Mouse (Mus musculus) central nervous system, embryonic 14 days (tissue): Measurements from ENCODE around the gene Grm2. TPM values are rescaled to one million over a fixed set of nuclear protein-coding genes. Genes with fewer than 3 reads are reported as not detected.

ENCODE experiments used
- polyA plus RNA-seq: library from polyadenylated mRNA; depleted of rRNA; stranded (reverse); fragments of >200 nt; gene quantifications from 2 replicates; pipeline ENCODE4 v1.2.3, GENCODE M21; 2012; rRNA removed

Gene Grm2
- 7.3 and 7.7 TPM in 2 replicates for polyA plus RNA-seq

DNA sequence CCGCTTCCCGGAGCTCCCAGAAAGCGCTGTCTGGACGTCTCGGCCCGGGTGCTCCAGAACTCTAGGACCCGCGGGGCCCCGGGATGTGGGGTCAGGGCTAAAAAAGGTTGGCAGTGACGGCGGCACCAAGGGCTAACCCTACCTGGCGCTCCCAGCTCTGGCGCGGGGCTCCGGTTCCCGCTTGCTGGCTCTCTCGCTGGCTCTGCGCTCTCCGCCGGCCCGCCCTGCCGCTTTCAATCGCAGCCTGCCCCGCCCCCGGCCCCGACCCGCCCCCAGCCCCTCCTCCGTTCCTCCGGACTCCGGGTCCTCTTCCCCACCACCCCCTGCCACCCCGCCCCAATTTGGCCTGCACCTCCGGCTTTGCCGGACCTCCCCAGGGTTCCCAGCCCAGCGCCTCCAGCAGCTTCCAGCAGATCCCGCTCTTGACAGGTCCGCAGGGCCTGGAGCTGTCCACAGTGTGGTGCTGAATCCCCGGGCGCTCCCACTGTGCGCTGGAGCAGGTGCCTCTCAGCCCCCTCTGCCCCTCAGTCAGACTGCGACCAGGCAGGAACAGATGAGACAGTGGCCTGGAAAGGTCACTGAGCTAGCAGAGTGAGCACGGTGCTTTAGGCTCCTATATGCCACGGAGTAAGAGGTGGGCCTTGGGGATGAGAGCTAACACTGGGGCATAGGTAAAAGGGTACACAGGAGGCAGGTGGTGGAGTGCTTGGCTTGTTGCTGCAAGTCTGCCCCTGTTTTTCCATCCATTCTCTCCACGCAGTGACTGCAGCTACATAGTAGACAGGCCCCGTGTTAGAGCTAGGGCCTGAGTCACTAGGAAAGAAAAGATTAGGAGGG is at the start of gene Grm2:
Gene Grm2 (minus strand): TSS at position 199 of the 837 bp plus-strand sequence.

GRCm38 (mm10) chr9:106685249-106686101 is 29.6 kb upstream of the Grm2 start, which contains the start of gene Tex264:
Gene Tex264, minus strand, starts transcription at chr9:106685927.

DNA sequence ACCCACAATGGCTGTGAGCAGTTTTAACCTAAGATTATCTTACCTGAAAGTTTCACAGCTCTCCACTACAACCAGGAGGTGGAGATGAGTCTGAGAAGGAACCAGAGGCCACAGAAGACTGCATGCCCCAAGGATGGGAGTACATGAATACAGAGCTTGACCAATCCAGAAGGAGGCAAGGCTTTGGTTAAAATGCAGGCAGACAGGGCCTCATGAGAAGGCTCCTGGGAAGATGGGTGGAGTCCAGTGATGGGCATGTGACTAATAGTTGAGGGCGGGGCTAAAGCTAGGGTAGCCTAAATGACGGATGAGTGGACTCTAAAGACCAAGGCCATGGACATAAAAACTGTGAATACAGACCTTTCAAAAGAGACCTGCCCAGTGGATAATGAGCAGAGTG is 29.6 kb downstream of the Grm2 start, which contains the start of gene Iqcf6:
Gene Iqcf6 (plus strand): TSS at position 301 of the 400 bp plus-strand sequence.

Other genes starting within 250 kb of the Grm2 start
- 818 and 832 TPM in 2 replicates for gene Rpl29, start 226.6 kb downstream of the Grm2 start, polyA plus RNA-seq
- 22.9 and 23.0 TPM in 2 replicates for gene Acy1, start 217.8 kb downstream of the Grm2 start, polyA plus RNA-seq
- 15.2 and 23.0 TPM in 2 replicates for gene Abhd14b, start 208.6 kb downstream of the Grm2 start, polyA plus RNA-seq
- 56.2 and 65.9 TPM in 2 replicates for gene Abhd14a, start 208.4 kb downstream of the Grm2 start, polyA plus RNA-seq
- gene Pcbp4, start 202.8 kb downstream of the Grm2 start, polyA plus RNA-seq: 528 and 567 TPM in 2 replicates
- 0.29 and 0.65 TPM in 2 replicates for gene Gpr62, start 190.1 kb downstream of the Grm2 start, polyA plus RNA-seq
- 44.2 and 44.7 TPM in 2 replicates for gene Rrp9, start 180.1 kb downstream of the Grm2 start, polyA plus RNA-seq
- 2.0 and 3.3 TPM in 2 replicates for gene Parp3, start 179.1 kb downstream of the Grm2 start, polyA plus RNA-seq
- not detected in 2 replicates for gene Iqcf1, start 156.1 kb downstream of the Grm2 start, polyA plus RNA-seq
- not detected in 2 replicates for gene Iqcf5, start 141.5 kb downstream of the Grm2 start, polyA plus RNA-seq
- gene Iqcf3, start 94.5 kb downstream of the Grm2 start, polyA plus RNA-seq: not detected in 2 replicates
- not detected in 2 replicates for gene Iqcf4, start 85.1 kb downstream of the Grm2 start, polyA plus RNA-seq
- not detected in 2 replicates for gene Iqcf6, start 29.5 kb downstream of the Grm2 start, polyA plus RNA-seq
- 41.9 and 48.5 TPM in 2 replicates for gene Tex264, start 29.8 kb upstream of the Grm2 start, polyA plus RNA-seq
- 13.4 and 13.8 TPM in 2 replicates for gene Rad54l2, start 133.1 kb upstream of the Grm2 start, polyA plus RNA-seq
- gene Dcaf1, start 165.8 kb upstream of the Grm2 start, polyA plus RNA-seq: 26.6 and 32.3 TPM in 2 replicates
- 34.1 and 38.8 TPM in 2 replicates for gene Rbm15b, start 231.3 kb upstream of the Grm2 start, polyA plus RNA-seq
- gene Manf, start 235.9 kb upstream of the Grm2 start, polyA plus RNA-seq: 66.3 and 77.0 TPM in 2 replicates